Mouse (Mus musculus) heart, postnatal 0 days (tissue): ENCODE data around the gene Cspg5. TPM values are rescaled to one million over a fixed set of nuclear protein-coding genes. Genes with fewer than 3 reads are reported as not detected.

Experiments
- ATAC-seq: fragments of 200-750 bp; cut with Nextera tagmentation; 2 replicates; pipeline ENCODE4 v1.8.0; 2017; ENCODE audit warnings: low read depth, moderate number of reproducible peaks, moderate library complexity; ENCODE audit not compliant: insufficient read depth
- DNase-seq: peaks from one replicate; pipeline ENCODE4 v3.0.0-alpha.2; 2016; ENCODE audit warnings: low spot score
- H3K27ac ChIP-seq: fragments of 300-500 bp; sonication (generic); 2 replicates; pipeline ENCODE4 v1.5.1; 2014; ENCODE audit warnings: low read depth, mild to moderate bottlenecking
- H3K27me3 ChIP-seq: fragments of 300-500 bp; sonication (generic); 2 replicates; pipeline ENCODE4 v1.6.1; 2014; ENCODE audit warnings: low read length, mixed read lengths; ENCODE audit not compliant: control insufficient read depth, insufficient read depth
- H3K36me3 ChIP-seq: fragments of 300-500 bp; sonication (generic); replicated peaks from 2 replicates; pipeline ENCODE4 v1.6.1; 2014; ENCODE audit warnings: low read length, mixed read lengths; ENCODE audit not compliant: control insufficient read depth, insufficient read depth
- H3K4me1 ChIP-seq: fragments of 300-500 bp; sonication (generic); 2 replicates; pipeline ENCODE4 v1.6.1; 2014; ENCODE audit warnings: antibody characterized with exemption; ENCODE audit not compliant: control insufficient read depth, insufficient read depth
- H3K4me2 ChIP-seq: fragments of 300-500 bp; sonication (generic); 2 replicates; pipeline ENCODE4 v1.6.1; 2014; ENCODE audit warnings: low read depth, mild to moderate bottlenecking, low read length, moderate library complexity
- H3K4me3 ChIP-seq: fragments of 300-500 bp; sonication (generic); 2 replicates; pipeline ENCODE4 v1.5.1; 2014; ENCODE audit warnings: low read depth, low read length
- H3K9ac ChIP-seq: fragments of 300-500 bp; sonication (generic); replicated peaks from 2 replicates; pipeline ENCODE4 v1.6.1; 2014; ENCODE audit warnings: low read depth, low read length, mixed read lengths
- H3K9me3 ChIP-seq: fragments of 300-500 bp; sonication (generic); replicated peaks from 2 replicates; pipeline ENCODE4 v1.6.1; 2016; ENCODE audit warnings: low read length; ENCODE audit not compliant: control insufficient read depth
- CTCF ChIP-seq: IDR thresholded peaks from 2 replicates; pipeline ENCODE4 v1.5.1; 2016; ENCODE audit warnings: antibody characterized with exemption, control low read depth, low read depth
- EP300 ChIP-seq: IDR thresholded peaks from 2 replicates; pipeline ENCODE4 v1.6.1; 2016; ENCODE audit warnings: antibody characterized with exemption, low read depth
- WGBS: fragments of 180-500 bp; shearing (Covaris S2); extraction: QIAGEN DNeasy Blood & Tissue Kit; methylation state at CpG from one replicate; pipeline ENCODE4 v1.1.7; 2014; 5-methylcytosine and 5-hydroxymethylcytosine counted together
- polyA plus RNA-seq: library from polyadenylated mRNA; unstranded; fragments of >200 nt; fragmentation: Nextera tagmentation; extraction: Ambion mirVana; gene quantifications from 2 replicates; pipeline ENCODE4 v1.2.1, GENCODE M21; 2015
- total RNA-seq: library from RNA; depleted of rRNA; stranded (reverse); fragments of >200 nt; gene quantifications from 2 replicates; pipeline ENCODE4 v1.2.3, GENCODE M21; 2014; ENCODE audit warnings: low replicate concordance

Cspg5 gene
- total and polyA plus RNA-seq, 2 experiments from 2014 or later = 0.71 to 1.1 TPM

- no peak for TF ChIP-seq EP300
- TF ChIP-seq CTCF = no peak
- no peaks in the 10 kb centered on the region for H3K9me3 ChIP-seq
- no peak overlapping the region for H3K9ac ChIP-seq
- no peak for DNase-seq
- no peaks in the 10 kb centered on the region for H3K27me3 ChIP-seq
- H3K4me1 ChIP-seq = no peaks in the 10 kb centered on the region
- 0 out of 2 replicates have a peak overlapping the region, but pooled peaks have one; percentile 8 for H3K27ac ChIP-seq
- no peak overlapping the region for H3K4me2 ChIP-seq
- ATAC-seq = 0 out of 2 replicates have a peak, but pooled peaks have one; percentile 17
- H3K4me3 ChIP-seq = no peak overlapping the region
- WGBS = 55% methylated on average over 3 of the region's 3 CpGs
- H3K36me3 ChIP-seq = peaks cover 66% of the 10 kb centered on the region
Observed at GRCm38 (mm10) chr9:110208967-110209366, 34.6 kb upstream of the Cspg5 start.

- Histone ChIP-seq H3K4me2 (no peak overlapping the region), H3K4me1 (no peaks in the 10 kb centered on the region), H3K27me3 (no peaks in the 10 kb centered on the region), H3K9me3 (no peaks in the 10 kb centered on the region), H3K36me3 (peaks cover 42% of the 10 kb centered on the region), H3K9ac (no peak overlapping the region), H3K27ac (no peak overlapping the region), H3K4me3 (no peak overlapping the region)
- DNase-seq (no peak), ATAC-seq (no peak)
- TF ChIP-seq EP300 (no peak), CTCF (no peak)
- WGBS = 81% methylated on average over 4 of the region's 4 CpGs
Observed at GRCm38 (mm10) chr9:110224273-110224672, 19.3 kb upstream of the Cspg5 start.

- Histone ChIP-seq H3K9ac (no peak overlapping the region), H3K4me2 (no peak overlapping the region), H3K27me3 (no peaks in the 10 kb centered on the region), H3K9me3 (no peaks in the 10 kb centered on the region), H3K36me3 (peaks cover 49% of the 10 kb centered on the region), H3K4me3 (no peak overlapping the region), H3K4me1 (no peaks in the 10 kb centered on the region), H3K27ac (no peak overlapping the region)
- no peak for TF ChIP-seq EP300
- TF ChIP-seq CTCF = no peak
- ATAC-seq (no peak), DNase-seq (no peak)
- 92% methylated on average over 4 of the region's 4 CpGs for WGBS
Observed at GRCm38 (mm10) chr9:110226191-110226590, 17.4 kb upstream of the Cspg5 start.

GRCm38 (mm10) chr9:110228671-110229070, 14.9 kb upstream of the Cspg5 start:
- Histone ChIP-seq H3K4me1 (no peaks in the 10 kb centered on the region), H3K9me3 (no peaks in the 10 kb centered on the region), H3K36me3 (peaks cover 32% of the 10 kb centered on the region), H3K4me2 (no peak overlapping the region), H3K27ac (no peak overlapping the region), H3K4me3 (no peak overlapping the region), H3K27me3 (no peaks in the 10 kb centered on the region), H3K9ac (no peak overlapping the region)
- WGBS = 90% methylated on average over 6 of the region's 6 CpGs
- ATAC-seq (no peak), DNase-seq (no peak)
- TF ChIP-seq EP300 = no peak
- no peak for TF ChIP-seq CTCF

GRCm38 (mm10) chr9:110229112-110229511, 14.5 kb upstream of the Cspg5 start:
- Histone ChIP-seq H3K4me1 (no peaks in the 10 kb centered on the region), H3K9me3 (no peaks in the 10 kb centered on the region), H3K36me3 (peaks cover 27% of the 10 kb centered on the region), H3K9ac (no peak overlapping the region), H3K27me3 (no peaks in the 10 kb centered on the region), H3K4me2 (no peak overlapping the region), H3K4me3 (no peak overlapping the region), H3K27ac (no peak overlapping the region)
- ATAC-seq = no peak
- 100% methylated on average over 1 of the region's 1 CpGs for WGBS
- TF ChIP-seq CTCF = no peak
- TF ChIP-seq EP300 = no peak
- no peak for DNase-seq

GRCm38 (mm10) chr9:110229566-110230248, 13.9 kb upstream of the Cspg5 start:
- Histone ChIP-seq H3K4me2 (no peak overlapping the region), H3K4me3 (no peak overlapping the region), H3K27me3 (no peaks in the 10 kb centered on the region), H3K36me3 (peaks cover 24% of the 10 kb centered on the region), H3K9me3 (no peaks in the 10 kb centered on the region), H3K27ac (no peak overlapping the region), H3K9ac (no peak overlapping the region), H3K4me1 (no peaks in the 10 kb centered on the region)
- ATAC-seq (no peak), DNase-seq (no peak)
- TF ChIP-seq CTCF (no peak), EP300 (no peak)
- WGBS = 63% methylated on average over 10 of the region's 10 CpGs
